Mouse (Mus musculus) midbrain, embryonic 10.5 days (tissue): ENCODE data around the gene H2-DMa. TPM values are rescaled to one million over a fixed set of nuclear protein-coding genes. Genes with fewer than 3 reads are reported as not detected.
A peak's percentile ranks its signal among the peaks of the same experiment; 100 is the strongest.

Experiments
- DNase-seq: peaks from one replicate; pipeline ENCODE4 v3.0.0-alpha.2; 2017; ENCODE audit warnings: low spot score
- H3K27ac ChIP-seq: fragments of 300-500 bp; sonication (generic); replicated peaks from 2 replicates; pipeline ENCODE4 v1.5.1; 2016; ENCODE audit warnings: mild to moderate bottlenecking
- H3K27me3 ChIP-seq: fragments of 300-500 bp; sonication (generic); 2 replicates; pipeline ENCODE4 v1.6.1; 2016; ENCODE audit warnings: low read depth, mild to moderate bottlenecking; ENCODE audit not compliant: poor library complexity, severe bottlenecking
- H3K36me3 ChIP-seq: fragments of 300-500 bp; sonication (generic); 2 replicates; pipeline ENCODE4 v1.6.1; 2016; ENCODE audit warnings: mild to moderate bottlenecking, moderate library complexity
- H3K4me1 ChIP-seq: fragments of 300-500 bp; sonication (generic); 2 replicates; pipeline ENCODE4 v1.6.1; 2016
- H3K4me3 ChIP-seq: fragments of 300-500 bp; sonication (generic); 2 replicates; pipeline ENCODE4 v1.5.1; 2016; ENCODE audit warnings: mild to moderate bottlenecking, moderate library complexity
- H3K9me3 ChIP-seq: fragments of 300-500 bp; sonication (generic); replicated peaks from 2 replicates; pipeline ENCODE4 v1.6.1; 2016; ENCODE audit warnings: mild to moderate bottlenecking
- WGBS: fragments of 180-500 bp; shearing (Covaris S2); methylation state at CpG from one replicate; pipeline ENCODE4 v1.1.7; 2016; 5-methylcytosine and 5-hydroxymethylcytosine counted together
- polyA plus RNA-seq: library from polyadenylated mRNA; unstranded; fragments of >200 nt; fragmentation: Nextera tagmentation; extraction: Ambion mirVana; gene quantifications from 2 replicates; pipeline ENCODE4 v1.2.1, GENCODE M21; 2016

Gene H2-DMa
- polyA plus RNA-seq = 6.4 and 9.5 TPM in 2 replicates

GRCm38 (mm10) chr17:34119249-34120179, at the start of gene H2-DMa:
TSS of gene H2-DMa (plus strand) at chr17:34119541.
- DNase-seq = peak; percentile 98
- Histone ChIP-seq H3K9me3 (no peaks in the 10 kb centered on the region), H3K27me3 (no peaks in the 10 kb centered on the region), H3K4me3 (peak within 1 kb of the TSS; percentile 99), H3K27ac (peak within 1 kb of the TSS; percentile 99), H3K4me1 (peaks cover 49% of the 10 kb centered on the region), H3K36me3 (peaks cover 48% of the 10 kb centered on the region)
- WGBS = under 1% methylated on average over 96 of the region's 96 CpGs

DNA sequence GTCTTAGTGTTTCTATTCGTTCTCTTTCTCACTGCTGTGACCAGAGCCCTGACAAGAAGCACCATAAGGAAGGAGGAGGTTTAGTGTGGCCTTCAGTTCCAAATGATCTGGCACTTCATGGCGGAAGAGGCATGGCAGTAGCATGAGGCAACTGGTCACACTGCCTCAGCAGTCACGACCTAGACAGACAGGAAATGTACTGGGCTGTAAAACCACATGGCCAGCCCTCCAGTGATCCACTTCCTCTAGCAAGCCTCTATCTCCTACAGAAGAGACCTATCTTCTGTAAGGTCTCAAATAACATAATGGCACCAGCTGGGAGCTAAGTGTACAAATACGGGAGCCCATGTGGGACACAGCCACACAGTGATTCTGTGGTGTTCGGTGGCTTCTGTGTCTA, 47.2 kb upstream of the H2-DMa start:
- H3K4me1 ChIP-seq = peaks cover 16% of the 10 kb centered on the region

GRCm38 (mm10) chr17:34075271-34075670, 44.1 kb upstream of the H2-DMa start:
- peak; percentile 50 for DNase-seq
- 41% methylated on average over 7 of the region's 7 CpGs for WGBS
- no peaks in the 10 kb centered on the region for H3K36me3 ChIP-seq
- H3K27me3 ChIP-seq = peaks cover 26% of the 10 kb centered on the region
- H3K4me1 ChIP-seq = peaks cover 13% of the 10 kb centered on the region
- H3K27ac ChIP-seq = no peak overlapping the region
- no peak overlapping the region for H3K4me3 ChIP-seq
- no peaks in the 10 kb centered on the region for H3K9me3 ChIP-seq

More for the DNA sequence above, 47.2 kb upstream of the H2-DMa start:
- H3K36me3 ChIP-seq = no peaks in the 10 kb centered on the region
- peaks cover 20% of the 10 kb centered on the region for H3K27me3 ChIP-seq
- H3K4me3 ChIP-seq = no peak overlapping the region
- H3K27ac ChIP-seq = no peak overlapping the region
- no peaks in the 10 kb centered on the region for H3K9me3 ChIP-seq
- no peak for DNase-seq
- WGBS = 78% methylated on average over 5 of the region's 5 CpGs

GRCm38 (mm10) chr17:34077549-34077948, 41.8 kb upstream of the H2-DMa start:
- Histone ChIP-seq H3K4me1 (peaks cover 13% of the 10 kb centered on the region), H3K36me3 (no peaks in the 10 kb centered on the region), H3K27me3 (peaks cover 26% of the 10 kb centered on the region), H3K9me3 (no peaks in the 10 kb centered on the region), H3K27ac (no peak overlapping the region), H3K4me3 (peak overlapping the region; percentile 16; the same call in 1 of the 2 replicates)
- DNase-seq = peak; percentile 80
- 2% methylated on average over 9 of the region's 9 CpGs for WGBS

GRCm38 (mm10) chr17:34078148-34078547, 41.2 kb upstream of the H2-DMa start:
- Histone ChIP-seq H3K4me3 (no peak overlapping the region), H3K9me3 (no peaks in the 10 kb centered on the region), H3K27ac (no peak overlapping the region), H3K4me1 (peaks cover 19% of the 10 kb centered on the region), H3K36me3 (no peaks in the 10 kb centered on the region), H3K27me3 (peaks cover 26% of the 10 kb centered on the region)
- no peak for DNase-seq
- 64% methylated on average over 4 of the region's 4 CpGs for WGBS

GRCm38 (mm10) chr17:34079002-34079401, 40.3 kb upstream of the H2-DMa start:
- Histone ChIP-seq H3K27ac (no peak overlapping the region), H3K9me3 (no peaks in the 10 kb centered on the region), H3K27me3 (peaks cover 26% of the 10 kb centered on the region), H3K36me3 (no peaks in the 10 kb centered on the region), H3K4me3 (no peak overlapping the region), H3K4me1 (peaks cover 23% of the 10 kb centered on the region)
- WGBS = 92% methylated on average over 11 of the region's 11 CpGs
- no peak for DNase-seq

- no peak overlapping the region for H3K27ac ChIP-seq
- peaks cover 26% of the 10 kb centered on the region for H3K27me3 ChIP-seq
- no peaks in the 10 kb centered on the region for H3K9me3 ChIP-seq
- DNase-seq = peak; percentile 27
- H3K36me3 ChIP-seq = no peaks in the 10 kb centered on the region
- WGBS = 9% methylated on average over 5 of the region's 5 CpGs
- no peak overlapping the region for H3K4me3 ChIP-seq
- H3K4me1 ChIP-seq = peaks cover 23% of the 10 kb centered on the region
Measured at GRCm38 (mm10) chr17:34079621-34080020, 39.7 kb upstream of the H2-DMa start.

GRCm38 (mm10) chr17:34083104-34083503, 36.2 kb upstream of the H2-DMa start:
- H3K4me1 ChIP-seq = peaks cover 12% of the 10 kb centered on the region
- H3K27ac ChIP-seq = peak overlapping the region; percentile 60; the same call in 1 of the 2 replicates
- 7% methylated on average over 8 of the region's 8 CpGs for WGBS
- no peaks in the 10 kb centered on the region for H3K9me3 ChIP-seq
- no peak for DNase-seq
- no peaks in the 10 kb centered on the region for H3K36me3 ChIP-seq
- H3K4me3 ChIP-seq = no peak overlapping the region
- peaks cover 4% of the 10 kb centered on the region; the same call in 1 of the 2 replicates for H3K27me3 ChIP-seq

DNA sequence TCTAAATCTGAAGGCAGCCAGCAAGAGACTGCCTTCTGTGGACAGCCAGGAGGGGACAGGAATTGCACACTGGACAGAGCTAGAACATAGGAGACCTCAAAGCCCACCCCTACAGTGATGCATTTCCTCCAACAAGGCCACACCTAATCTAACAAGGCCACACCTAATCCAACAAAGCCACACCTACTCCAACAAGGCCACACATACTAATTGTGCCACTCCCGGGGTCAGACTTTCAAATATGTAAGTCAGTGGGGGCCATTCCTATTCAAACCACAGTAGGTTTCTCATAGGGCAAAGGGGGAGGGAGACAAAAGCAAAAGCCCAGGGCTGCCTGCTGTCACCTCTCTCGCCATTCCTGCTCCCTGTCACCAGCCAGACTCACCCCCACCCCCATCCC, 32.0 kb upstream of the H2-DMa start:
- Histone ChIP-seq H3K9me3 (no peaks in the 10 kb centered on the region), H3K4me3 (no peak overlapping the region), H3K36me3 (no peaks in the 10 kb centered on the region), H3K4me1 (peaks cover 13% of the 10 kb centered on the region), H3K27me3 (peaks cover 4% of the 10 kb centered on the region; the same call in 1 of the 2 replicates), H3K27ac (no peak overlapping the region; the same call in 1 of the 2 replicates)
- DNase-seq = no peak
- WGBS = 54% methylated on average over 2 of the region's 2 CpGs

- Histone ChIP-seq H3K9me3 (no peaks in the 10 kb centered on the region), H3K4me1 (peaks cover 11% of the 10 kb centered on the region), H3K36me3 (no peaks in the 10 kb centered on the region), H3K27ac (no peak overlapping the region), H3K27me3 (peaks cover 4% of the 10 kb centered on the region; the same call in 1 of the 2 replicates), H3K4me3 (no peak overlapping the region)
- WGBS = 90% methylated on average over 11 of the region's 11 CpGs
- DNase-seq = no peak
Measured at GRCm38 (mm10) chr17:34088124-34088523, 31.2 kb upstream of the H2-DMa start.

DNA sequence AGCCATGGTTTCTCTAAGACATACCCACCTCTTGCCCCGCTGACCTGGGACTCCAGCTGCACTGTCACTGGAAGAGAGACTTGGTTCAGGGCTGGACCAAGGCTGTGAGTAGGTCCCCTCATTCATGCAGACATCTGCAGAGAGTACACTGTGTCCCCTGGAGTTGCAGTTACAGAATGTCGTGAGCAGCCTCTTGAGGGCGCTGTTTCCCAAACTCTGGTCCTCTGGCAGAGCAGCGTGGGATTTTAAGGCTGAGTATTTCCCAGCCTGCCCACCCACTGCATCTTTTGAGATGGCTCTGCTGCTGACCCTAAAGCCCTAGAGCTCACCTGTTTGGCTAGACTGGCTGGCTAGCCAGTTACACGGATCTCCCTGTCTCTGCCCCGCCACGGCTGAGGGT, 28.4 kb upstream of the H2-DMa start:
- WGBS = 43% methylated on average over 7 of the region's 7 CpGs
- peaks cover 16% of the 10 kb centered on the region for H3K4me1 ChIP-seq
- no peak overlapping the region for H3K27ac ChIP-seq
- no peaks in the 10 kb centered on the region for H3K27me3 ChIP-seq
- H3K36me3 ChIP-seq = no peaks in the 10 kb centered on the region
- no peaks in the 10 kb centered on the region; the same call in 1 of the 2 replicates for H3K9me3 ChIP-seq
- DNase-seq = no peak
- no peak overlapping the region for H3K4me3 ChIP-seq

DNA sequence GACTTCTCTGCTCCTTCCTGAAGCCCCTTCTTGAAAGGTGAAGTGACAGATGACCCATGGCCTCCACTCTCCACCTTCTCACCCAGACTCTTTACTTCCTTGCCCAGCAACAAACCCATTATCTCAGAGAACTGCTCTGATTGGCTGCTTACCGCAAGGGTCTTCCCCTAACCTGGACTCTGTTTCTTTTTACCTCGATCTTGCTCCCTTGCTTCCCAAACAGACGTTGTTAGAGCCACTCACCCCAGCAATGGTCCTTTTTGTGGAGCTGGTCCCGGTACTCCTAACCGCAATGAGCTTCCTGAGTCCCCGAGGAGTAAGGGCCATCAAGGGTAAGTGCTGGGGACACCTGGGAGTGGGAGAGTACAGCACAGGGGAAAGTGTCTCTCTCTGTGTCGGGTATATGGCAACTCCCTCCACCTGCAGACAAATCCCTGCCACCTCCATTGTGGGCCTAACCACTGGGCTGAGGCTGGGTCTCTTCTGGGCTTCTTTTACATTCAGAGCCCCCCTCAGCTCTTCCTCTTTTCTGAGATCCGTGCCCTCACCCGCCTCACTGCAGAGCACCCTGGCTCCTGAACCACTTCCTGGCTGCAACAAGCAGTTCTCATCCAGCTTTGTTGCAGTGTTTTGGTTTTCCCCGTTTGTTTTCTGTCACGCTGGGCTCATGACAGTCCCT, 27.0 kb upstream of the H2-DMa start, which contains the start of gene H2-Oa:
Gene H2-Oa (plus strand): TSS at position 144 of the 679 bp plus-strand sequence.
- H3K27ac ChIP-seq = no peak within 1 kb of the TSS; the same call in 1 of the 2 replicates

More for the DNA sequence above, 27.0 kb upstream of the H2-DMa start, which contains the start of gene H2-Oa:
- no peaks in the 10 kb centered on the region for H3K27me3 ChIP-seq
- H3K4me1 ChIP-seq = peaks cover 16% of the 10 kb centered on the region
- DNase-seq = no peak
- H3K4me3 ChIP-seq = no peak within 1 kb of the TSS; the same call in 1 of the 2 replicates
- H3K36me3 ChIP-seq = no peaks in the 10 kb centered on the region
- 48% methylated on average over 11 of the region's 11 CpGs for WGBS
- no peaks in the 10 kb centered on the region; the same call in 1 of the 2 replicates for H3K9me3 ChIP-seq
